Mouse (Mus musculus) kidney, adult 2 months (tissue): ENCODE data around the gene Mrps18a. TPM values are rescaled to one million over a fixed set of nuclear protein-coding genes. Genes with fewer than 3 reads are reported as not detected.

Experiments
- DNase-seq: peaks from one replicate; pipeline ENCODE4 v3.0.0; 2021
- H3K27ac ChIP-seq: fragments of 200-500 bp; 2 replicates; pipeline ENCODE4 v1.5.1; 2012; ENCODE audit warnings: low read depth, low read length, control low read depth, inconsistent platforms; ENCODE audit not compliant: insufficient read depth
- H3K27me3 ChIP-seq: fragments of 200-500 bp; replicated peaks from 2 replicates; pipeline ENCODE4 v1.6.1; 2012; ENCODE audit warnings: mild to moderate bottlenecking, moderate library complexity, low read length, inconsistent platforms; ENCODE audit not compliant: control insufficient read depth, insufficient read depth
- H3K36me3 ChIP-seq: fragments of 200-500 bp; 2 replicates; pipeline ENCODE4 v1.6.1; 2012; ENCODE audit warnings: mild to moderate bottlenecking, moderate library complexity, low read length, inconsistent platforms; ENCODE audit not compliant: control insufficient read depth, insufficient read depth
- H3K4me1 ChIP-seq: fragments of 200-500 bp; 2 replicates; pipeline ENCODE4 v1.6.1; 2011; ENCODE audit warnings: low read length; ENCODE audit not compliant: control insufficient read depth, insufficient read depth
- H3K4me3 ChIP-seq: fragments of 200-500 bp; 2 replicates; pipeline ENCODE4 v1.5.1; 2011; ENCODE audit warnings: mild to moderate bottlenecking, low read depth, low read length, control low read depth; ENCODE audit not compliant: insufficient read depth
- CTCF ChIP-seq: fragments of 200-500 bp; conservative IDR thresholded peaks from 2 replicates; pipeline ENCODE4 v1.5.1; 2011; ENCODE audit warnings: low read depth, mild to moderate bottlenecking, control low read depth, low read length, moderate library complexity, mixed read lengths; ENCODE audit not compliant: insufficient read depth, insufficient read length
- POLR2A ChIP-seq: fragments of 200-500 bp; IDR thresholded peaks from one replicate; pipeline ENCODE4 v1.6.1; 2011; ENCODE audit warnings: low read depth, low read length, control low read depth
- WGBS: fragments of 180-500 bp; shearing (Covaris S2); methylation state at CpG from one replicate; pipeline ENCODE4 v1.1.7; 2018; 5-methylcytosine and 5-hydroxymethylcytosine counted together
- polyA plus RNA-seq: library from polyadenylated mRNA; depleted of rRNA; stranded (reverse); fragments of >200 nt; gene quantifications from 2 replicates; pipeline ENCODE4 v1.2.3, GENCODE M21; 2012

Mrps18a gene
- polyA plus RNA-seq, 1 experiment = 120 TPM

GRCm38 (mm10) chr17:46081042-46081441 is 29.7 kb upstream of the Mrps18a start:
- no peak overlapping the region for H3K27ac ChIP-seq
- no peaks in the 10 kb centered on the region for H3K36me3 ChIP-seq
- no peaks in the 10 kb centered on the region for H3K27me3 ChIP-seq
- WGBS = 82% methylated on average over 5 of the region's 5 CpGs
- DNase-seq = no peak
- TF ChIP-seq POLR2A (no peak), CTCF (no peak)
- no peak overlapping the region for H3K4me3 ChIP-seq
- H3K4me1 ChIP-seq = no peaks in the 10 kb centered on the region

- H3K4me3 ChIP-seq = no peak overlapping the region
- no peak overlapping the region for H3K27ac ChIP-seq
- H3K27me3 ChIP-seq = no peaks in the 10 kb centered on the region
- WGBS = 85% methylated on average over 7 of the region's 7 CpGs
- no peak for TF ChIP-seq POLR2A
- no peak for TF ChIP-seq CTCF
- DNase-seq = no peak
- H3K4me1 ChIP-seq = no peaks in the 10 kb centered on the region
- H3K36me3 ChIP-seq = no peaks in the 10 kb centered on the region
These were observed 29.1 kb upstream of the Mrps18a start for GRCm38 (mm10) chr17:46081657-46082056.

- Histone ChIP-seq H3K4me1 (no peaks in the 10 kb centered on the region), H3K27me3 (no peaks in the 10 kb centered on the region), H3K4me3 (no peak overlapping the region), H3K27ac (no peak overlapping the region), H3K36me3 (no peaks in the 10 kb centered on the region)
- DNase-seq = no peak
- TF ChIP-seq CTCF = no peak
- no peak for TF ChIP-seq POLR2A
- 80% methylated on average over 3 of the region's 3 CpGs for WGBS
These were observed 27.4 kb upstream of the Mrps18a start for GRCm38 (mm10) chr17:46083381-46083780.

GRCm38 (mm10) chr17:46084091-46084501 is 26.7 kb upstream of the Mrps18a start:
- peak; percentile 79 for DNase-seq
- TF ChIP-seq CTCF = no peak
- TF ChIP-seq POLR2A = no peak
- no peak overlapping the region for H3K27ac ChIP-seq
- WGBS = 9% methylated on average over 10 of the region's 10 CpGs
- H3K4me3 ChIP-seq = no peak overlapping the region
- H3K27me3 ChIP-seq = no peaks in the 10 kb centered on the region
- no peaks in the 10 kb centered on the region for H3K4me1 ChIP-seq
- H3K36me3 ChIP-seq = no peaks in the 10 kb centered on the region

GRCm38 (mm10) chr17:46086341-46086870 is 24.4 kb upstream of the Mrps18a start:
- Histone ChIP-seq H3K27ac (no peak overlapping the region), H3K4me1 (no peaks in the 10 kb centered on the region), H3K36me3 (no peaks in the 10 kb centered on the region), H3K27me3 (no peaks in the 10 kb centered on the region), H3K4me3 (no peak overlapping the region)
- no peak for TF ChIP-seq POLR2A
- TF ChIP-seq CTCF = no peak
- no peak for DNase-seq
- 44% methylated on average over 17 of the region's 17 CpGs for WGBS

GRCm38 (mm10) chr17:46091351-46091750 is 19.4 kb upstream of the Mrps18a start:
- 85% methylated on average over 1 of the region's 1 CpGs for WGBS
- no peaks in the 10 kb centered on the region for H3K4me1 ChIP-seq
- no peak for TF ChIP-seq POLR2A
- TF ChIP-seq CTCF = no peak
- no peaks in the 10 kb centered on the region for H3K27me3 ChIP-seq
- no peak overlapping the region for H3K27ac ChIP-seq
- H3K36me3 ChIP-seq = no peaks in the 10 kb centered on the region
- DNase-seq = no peak
- no peak overlapping the region for H3K4me3 ChIP-seq

- WGBS = 86% methylated on average over 14 of the region's 14 CpGs
- Histone ChIP-seq H3K4me1 (no peaks in the 10 kb centered on the region), H3K27me3 (no peaks in the 10 kb centered on the region), H3K27ac (no peak overlapping the region), H3K36me3 (no peaks in the 10 kb centered on the region), H3K4me3 (no peak overlapping the region)
- TF ChIP-seq POLR2A (no peak), CTCF (no peak)
- no peak for DNase-seq
These were observed 18.9 kb upstream of the Mrps18a start for GRCm38 (mm10) chr17:46091899-46092298.

GRCm38 (mm10) chr17:46098525-46098924 is 12.3 kb upstream of the Mrps18a start:
- Histone ChIP-seq H3K4me1 (no peaks in the 10 kb centered on the region), H3K27me3 (no peaks in the 10 kb centered on the region), H3K4me3 (no peak overlapping the region), H3K36me3 (no peaks in the 10 kb centered on the region), H3K27ac (no peak overlapping the region)
- 58% methylated on average over 8 of the region's 8 CpGs for WGBS
- DNase-seq = no peak
- TF ChIP-seq POLR2A (no peak), CTCF (no peak)
